Mouse (Mus musculus) kidney, embryonic 16.5 days (tissue): Measurements from ENCODE around the gene Serpinb1a. TPM values are rescaled to one million over a fixed set of nuclear protein-coding genes. Genes with fewer than 3 reads are reported as not detected.
"Not testable (repeated sequence)": the region's sequence is repeated elsewhere in the genome, so short reads cannot be mapped to it uniquely, and the experiment has no call there.

Source experiments
- ATAC-seq: fragments of 200-750 bp; cut with Nextera tagmentation; 2 replicates; pipeline ENCODE4 v1.8.0; 2017; ENCODE audit warnings: moderate TSS enrichment; ENCODE audit not compliant: low FRiP score, low TSS enrichment
- H3K27ac ChIP-seq: fragments of 300-500 bp; sonication (generic); 2 replicates; pipeline ENCODE4 v1.5.1; 2014; ENCODE audit warnings: low read length
- H3K27me3 ChIP-seq: fragments of 300-500 bp; sonication (generic); 2 replicates; pipeline ENCODE4 v1.6.1; 2014; ENCODE audit warnings: low read length, control low read depth, mixed read lengths; ENCODE audit not compliant: insufficient read depth
- H3K36me3 ChIP-seq: fragments of 300-500 bp; sonication (generic); 2 replicates; pipeline ENCODE4 v1.6.1; 2014; ENCODE audit warnings: low read length, control low read depth, mixed read lengths; ENCODE audit not compliant: insufficient read depth
- H3K4me1 ChIP-seq: fragments of 300-500 bp; sonication (generic); 2 replicates; pipeline ENCODE4 v1.6.1; 2014; ENCODE audit warnings: low read length, control low read depth, mixed read lengths; ENCODE audit not compliant: insufficient read depth
- H3K4me2 ChIP-seq: fragments of 300-500 bp; sonication (generic); replicated peaks from 2 replicates; pipeline ENCODE4 v1.6.1; 2014; ENCODE audit warnings: low read depth, low read length
- H3K4me3 ChIP-seq: fragments of 300-500 bp; sonication (generic); 2 replicates; pipeline ENCODE4 v1.5.1; 2014; ENCODE audit warnings: mild to moderate bottlenecking, low read length
- H3K9ac ChIP-seq: fragments of 300-500 bp; sonication (generic); replicated peaks from 2 replicates; pipeline ENCODE4 v1.6.1; 2014; ENCODE audit warnings: low read length
- H3K9me3 ChIP-seq: fragments of 300-500 bp; sonication (generic); 2 replicates; pipeline ENCODE4 v1.6.1; 2016; ENCODE audit warnings: low read length, control low read depth
- WGBS: fragments of 180-500 bp; shearing (Covaris S2); extraction: QIAGEN DNeasy Blood & Tissue Kit; methylation state at CpG from one replicate; pipeline ENCODE4 v1.1.7; 2014; 5-methylcytosine and 5-hydroxymethylcytosine counted together
- polyA plus RNA-seq: library from polyadenylated mRNA; unstranded; fragments of >200 nt; fragmentation: Nextera tagmentation; extraction: Ambion mirVana; gene quantifications from 2 replicates; pipeline ENCODE4 v1.2.1, GENCODE M21; 2015

The Serpinb1a gene
- polyA plus RNA-seq, 1 experiment from 2014 or later = 12.1 TPM

- peak; percentile 75; the same call in 1 of the 2 replicates for ATAC-seq
Measured at GRCm38 (mm10) chr13:32866484-32866883, 15.5 kb upstream of the Serpinb1a start.

GRCm38 (mm10) chr13:32865591-32865990, 14.6 kb upstream of the Serpinb1a start:
- no peak overlapping the region for H3K9ac ChIP-seq
- H3K9me3 ChIP-seq = no peaks in the 10 kb centered on the region
- WGBS = 59% methylated on average over 2 of the region's 2 CpGs
- H3K4me1 ChIP-seq = no peaks in the 10 kb centered on the region
- H3K4me3 ChIP-seq = no peak overlapping the region
- H3K4me2 ChIP-seq = no peak overlapping the region
- H3K27me3 ChIP-seq = no peaks in the 10 kb centered on the region
- ATAC-seq = no peak; the same call in 1 of the 2 replicates
- no peak overlapping the region for H3K27ac ChIP-seq
- H3K36me3 ChIP-seq = no peaks in the 10 kb centered on the region

More at GRCm38 (mm10) chr13:32866484-32866883, 15.5 kb upstream of the Serpinb1a start:
- no peak overlapping the region for H3K27ac ChIP-seq
- H3K9ac ChIP-seq = no peak overlapping the region
- H3K27me3 ChIP-seq = no peaks in the 10 kb centered on the region
- no peak overlapping the region for H3K4me3 ChIP-seq
- H3K9me3 ChIP-seq = no peaks in the 10 kb centered on the region
- WGBS = 6% methylated on average over 9 of the region's 9 CpGs
- H3K4me1 ChIP-seq = no peaks in the 10 kb centered on the region
- no peak overlapping the region for H3K4me2 ChIP-seq
- no peaks in the 10 kb centered on the region for H3K36me3 ChIP-seq

- not testable (repeated sequence) for H3K27me3 ChIP-seq, H3K4me2 ChIP-seq, H3K4me3 ChIP-seq, H3K27ac ChIP-seq, H3K36me3 ChIP-seq, ATAC-seq, H3K4me1 ChIP-seq, H3K9ac ChIP-seq, H3K9me3 ChIP-seq
- 92% methylated on average over 2 of the region's 3 CpGs for WGBS
Measured at GRCm38 (mm10) chr13:32864529-32864928, 13.5 kb upstream of the Serpinb1a start.

GRCm38 (mm10) chr13:32863456-32863855, 12.5 kb upstream of the Serpinb1a start:
- no peak overlapping the region for H3K9ac ChIP-seq
- H3K4me3 ChIP-seq = no peak overlapping the region
- H3K4me1 ChIP-seq = no peaks in the 10 kb centered on the region
- H3K27ac ChIP-seq = no peak overlapping the region
- no peaks in the 10 kb centered on the region for H3K27me3 ChIP-seq
- H3K9me3 ChIP-seq = no peaks in the 10 kb centered on the region
- no peaks in the 10 kb centered on the region for H3K36me3 ChIP-seq
- no peak overlapping the region for H3K4me2 ChIP-seq
- ATAC-seq = no peak

- Histone ChIP-seq H3K27ac (no peak overlapping the region), H3K4me1 (no peaks in the 10 kb centered on the region), H3K27me3 (no peaks in the 10 kb centered on the region), H3K36me3 (no peaks in the 10 kb centered on the region), H3K9me3 (no peaks in the 10 kb centered on the region), H3K9ac (no peak overlapping the region), H3K4me2 (no peak overlapping the region), H3K4me3 (no peak overlapping the region)
- no peak for ATAC-seq
- 81% methylated on average over 3 of the region's 3 CpGs for WGBS
Measured at GRCm38 (mm10) chr13:32860821-32861220, 9.8 kb upstream of the Serpinb1a start.

GRCm38 (mm10) chr13:32853073-32853472, 2.1 kb upstream of the Serpinb1a start:
- Histone ChIP-seq H3K9me3 (no peaks in the 10 kb centered on the region), H3K27me3 (no peaks in the 10 kb centered on the region), H3K4me1 (peaks cover 20% of the 10 kb centered on the region), H3K4me3 (no peak overlapping the region), H3K4me2 (no peak overlapping the region), H3K27ac (no peak overlapping the region), H3K36me3 (no peaks in the 10 kb centered on the region), H3K9ac (no peak overlapping the region)
- 71% methylated on average over 2 of the region's 2 CpGs for WGBS
- no peak for ATAC-seq

- no peaks in the 10 kb centered on the region for H3K9me3 ChIP-seq
- H3K4me3 ChIP-seq = no peak overlapping the region
- 90% methylated on average over 4 of the region's 4 CpGs for WGBS
- peaks cover 20% of the 10 kb centered on the region for H3K4me1 ChIP-seq
- H3K27ac ChIP-seq = no peak overlapping the region
- H3K27me3 ChIP-seq = no peaks in the 10 kb centered on the region
- ATAC-seq = no peak
- no peaks in the 10 kb centered on the region for H3K36me3 ChIP-seq
- H3K9ac ChIP-seq = no peak overlapping the region
- H3K4me2 ChIP-seq = no peak overlapping the region
Measured at GRCm38 (mm10) chr13:32852539-32852938, 1.6 kb upstream of the Serpinb1a start.

GRCm38 (mm10) chr13:32851967-32852366, 982 bp upstream of the Serpinb1a start:
- WGBS = 10% methylated on average over 7 of the region's 7 CpGs
- Histone ChIP-seq H3K27me3 (no peaks in the 10 kb centered on the region), H3K4me2 (no peak overlapping the region), H3K4me1 (peaks cover 20% of the 10 kb centered on the region), H3K36me3 (no peaks in the 10 kb centered on the region), H3K9me3 (no peaks in the 10 kb centered on the region), H3K4me3 (no peak overlapping the region), H3K27ac (no peak overlapping the region), H3K9ac (no peak overlapping the region)
- peak; percentile 72; the same call in 1 of the 2 replicates for ATAC-seq

- ATAC-seq = no peak
- Histone ChIP-seq H3K4me2 (no peak overlapping the region), H3K36me3 (no peaks in the 10 kb centered on the region)
Measured at GRCm38 (mm10) chr13:32850156-32850555, 829 bp downstream of the Serpinb1a start.

GRCm38 (mm10) chr13:32849531-32850123, 1.4 kb downstream of the Serpinb1a start:
- H3K27me3 ChIP-seq = no peaks in the 10 kb centered on the region
- ATAC-seq = peak; percentile 39; the same call in 1 of the 2 replicates
- no peak overlapping the region for H3K4me2 ChIP-seq
- no peak overlapping the region; the same call in 1 of the 2 replicates for H3K27ac ChIP-seq
- H3K4me1 ChIP-seq = peaks cover 20% of the 10 kb centered on the region
- no peak overlapping the region for H3K4me3 ChIP-seq
- H3K36me3 ChIP-seq = no peaks in the 10 kb centered on the region
- H3K9ac ChIP-seq = no peak overlapping the region
- no peaks in the 10 kb centered on the region for H3K9me3 ChIP-seq

More at GRCm38 (mm10) chr13:32850156-32850555, 829 bp downstream of the Serpinb1a start:
- Histone ChIP-seq H3K27ac (no peak overlapping the region), H3K4me3 (no peak overlapping the region), H3K4me1 (peaks cover 20% of the 10 kb centered on the region), H3K9me3 (no peaks in the 10 kb centered on the region), H3K9ac (no peak overlapping the region), H3K27me3 (no peaks in the 10 kb centered on the region)
- 62% methylated on average over 1 of the region's 1 CpGs for WGBS
